Mouse (Mus musculus) thymus, adult 2 months (tissue): ENCODE measurements around the gene Echdc2.

Experiments used
- CTCF ChIP-seq: fragments of 200-500 bp; IDR thresholded peaks from 2 replicates; pipeline ENCODE4 v1.5.1; 2012; ENCODE audit warnings: mild to moderate bottlenecking, control low read depth, low read length, moderate library complexity, borderline replicate concordance; ENCODE audit not compliant: control insufficient read depth, poor library complexity, insufficient read depth; ENCODE audit errors: extremely low read depth
- POLR2A ChIP-seq: fragments of 200-500 bp; IDR thresholded peaks from 2 replicates; pipeline ENCODE4 v1.6.1; 2012; ENCODE audit warnings: mild to moderate bottlenecking, low read length, control low read depth, moderate library complexity; ENCODE audit not compliant: control insufficient read depth, poor library complexity, insufficient read depth; ENCODE audit errors: extremely low read depth

DNA sequence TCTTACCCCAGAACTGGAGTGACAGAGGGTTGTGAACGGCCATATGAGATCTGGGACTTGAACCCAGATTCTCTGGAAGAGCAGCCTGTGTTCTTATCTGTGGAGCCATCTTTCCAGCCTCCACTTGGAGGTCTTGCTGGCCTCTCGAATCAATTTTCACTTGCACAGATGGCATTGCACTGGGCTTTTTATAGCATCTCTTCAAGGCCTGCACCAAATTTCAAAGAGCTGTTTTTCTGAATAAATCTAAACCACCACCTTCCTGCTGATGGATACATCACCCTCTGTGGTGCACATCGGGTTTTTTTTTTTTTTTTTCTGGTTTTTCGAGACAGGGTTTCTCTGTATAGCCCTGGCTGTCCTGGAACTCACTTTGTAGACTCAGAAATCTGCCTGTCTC is 1.6 kb downstream of the Echdc2 start:
- TF ChIP-seq POLR2A (no peak), CTCF (no peak)
